In the genomic region with DNA sequence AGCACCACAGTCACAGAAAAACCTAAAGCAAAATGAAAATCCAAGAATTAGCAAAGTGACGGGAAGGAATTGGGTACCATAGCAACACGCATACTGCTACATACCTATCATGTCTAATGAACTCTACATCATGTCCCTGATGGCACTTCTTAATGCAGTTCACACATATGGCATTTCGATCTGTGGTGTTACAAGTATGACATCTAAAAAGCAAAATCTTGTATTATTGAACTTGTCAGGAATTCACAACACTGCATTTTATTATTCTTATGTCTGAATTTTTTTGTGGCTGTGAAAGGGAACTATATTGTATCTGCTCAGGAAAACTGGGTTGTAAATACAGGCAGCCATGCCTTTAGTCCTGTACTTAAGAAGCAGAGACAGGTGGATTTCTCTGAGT, we compare ENCODE assay signal across 21 mouse cellular contexts. TPM values are rescaled to one million over a fixed set of nuclear protein-coding genes. Genes with fewer than 3 reads are reported as not detected.
DNase-seq lines count a peak whose midpoint lies in the region; ATAC-seq and TF ChIP-seq lines count a peak whose summit lies in the region.
"Had no signal": no experiment of that assay in that cellular context is flagged by ENCODE, and none has a peak within 500 bp of the region (broad histone marks: within the 10 kb centered on the region; RNA-seq: fewer than 3 reads in every experiment).

No protein-coding gene starts in this region.

- H3K27ac ChIP-seq in forebrain, postnatal 0 days (ENCODE audit: low read depth, low read length) = peak overlapping the region; percentile 5
- no peak overlapping the region for H3K27ac ChIP-seq in forebrain, embryonic 10.5 days
- H3K27ac ChIP-seq in liver, embryonic 11.5 days (ENCODE audit: low read depth, low read length) = no peak overlapping the region
- H3K27ac ChIP-seq in ES-Bruce4 (ENCODE audit: insufficient read depth, low read length) = peak overlapping the region; percentile 36; the same call in 1 of the 2 replicates
- H3K27ac ChIP-seq: embryonic facial prominence, embryonic 10.5 days; embryonic facial prominence, embryonic 12.5 days; forebrain, embryonic 13.5 days; forebrain, embryonic 15.5 days had no signal

- H3K9me3 ChIP-seq in forebrain, postnatal 0 days (ENCODE audit: low read length) = no peaks in the 10 kb centered on the region
- no peaks in the 10 kb centered on the region for H3K9me3 ChIP-seq in forebrain, embryonic 10.5 days
- H3K9me3 ChIP-seq in liver, embryonic 11.5 days (ENCODE audit: control insufficient read depth, low read length) = no peaks in the 10 kb centered on the region
- H3K9me3 ChIP-seq in ES-Bruce4 (replicated peaks; ENCODE audit: control insufficient read depth, insufficient read depth, low read length, poor library complexity, severe bottlenecking) = no peaks in the 10 kb centered on the region
- H3K9me3 ChIP-seq: embryonic facial prominence, embryonic 10.5 days; embryonic facial prominence, embryonic 12.5 days; forebrain, embryonic 13.5 days; forebrain, embryonic 15.5 days had no signal

- H3K4me1 ChIP-seq in forebrain, postnatal 0 days (ENCODE audit: insufficient read depth) = no peaks in the 10 kb centered on the region
- no peaks in the 10 kb centered on the region for H3K4me1 ChIP-seq in forebrain, embryonic 10.5 days
- H3K4me1 ChIP-seq in liver, embryonic 11.5 days (replicated peaks; ENCODE audit: control insufficient read depth, insufficient read depth, low read length) = no peaks in the 10 kb centered on the region
- no peaks in the 10 kb centered on the region for H3K4me1 ChIP-seq in ES-Bruce4 (ENCODE audit: control insufficient read depth, insufficient read depth, low read length)
- H3K4me1 ChIP-seq: embryonic facial prominence, embryonic 10.5 days; embryonic facial prominence, embryonic 12.5 days; forebrain, embryonic 13.5 days had no signal

- WGBS in forebrain, postnatal 0 days = 83% methylated on average over 3 of the region's 3 CpGs
- WGBS in forebrain, embryonic 10.5 days = 95% methylated on average over 3 of the region's 3 CpGs
- WGBS in liver, embryonic 11.5 days = 89% methylated on average over 3 of the region's 3 CpGs

- H3K36me3 ChIP-seq in forebrain, postnatal 0 days (ENCODE audit: insufficient read depth) = peaks cover 63% of the 10 kb centered on the region
- peaks cover 100% of the 10 kb centered on the region for H3K36me3 ChIP-seq in forebrain, embryonic 10.5 days (replicated peaks)
- peaks cover 24% of the 10 kb centered on the region for H3K36me3 ChIP-seq in liver, embryonic 11.5 days (ENCODE audit: control insufficient read depth, insufficient read depth, low read length)
- peaks cover 67% of the 10 kb centered on the region for H3K36me3 ChIP-seq in ES-Bruce4 (ENCODE audit: control insufficient read depth, insufficient read depth, low read length, poor library complexity, severe bottlenecking)

- H3K27me3 ChIP-seq in forebrain, postnatal 0 days (ENCODE audit: insufficient read depth, low read length) = no peaks in the 10 kb centered on the region
- no peaks in the 10 kb centered on the region for H3K27me3 ChIP-seq in forebrain, embryonic 10.5 days (ENCODE audit: poor library complexity, severe bottlenecking)
- H3K27me3 ChIP-seq in liver, embryonic 11.5 days (replicated peaks; ENCODE audit: control insufficient read depth, insufficient read depth, low read length) = no peaks in the 10 kb centered on the region
- no peaks in the 10 kb centered on the region for H3K27me3 ChIP-seq in ES-Bruce4 (ENCODE audit: control insufficient read depth, insufficient read depth, low read length, poor library complexity, severe bottlenecking)
- H3K27me3 ChIP-seq: embryonic facial prominence, embryonic 12.5 days; forebrain, embryonic 13.5 days; forebrain, embryonic 15.5 days; Patski had no signal

- no peak for TF ChIP-seq POLR2A in ES-Bruce4 (IDR thresholded peaks at IDR 0.05; ENCODE audit: insufficient read depth, low read length)

- no peak for DNase-seq in forebrain, postnatal 0 days
- no peak for DNase-seq in forebrain, embryonic 10.5 days (ENCODE audit: extremely low spot score, low spot score)
- peak; percentile 24 for DNase-seq in liver, embryonic 11.5 days (ENCODE audit: low spot score)
- no peak for DNase-seq in liver
- DNase-seq in thymus, postnatal 25 days = no peak
- DNase-seq in spleen, adult 12 weeks (ENCODE audit: low spot score) = no peak
- DNase-seq: adrenal gland, adult 8-10 months; adrenal gland, postnatal 14 days; adrenal gland, postnatal 36 days; cerebellum, adult 11-12 months; cerebellum, adult 2 months; cerebellum, adult 9-10 months; cerebellum, postnatal 10 days; cerebellum, postnatal 25 days had no signal

- H3K4me3 ChIP-seq in forebrain, postnatal 0 days (ENCODE audit: low read depth, low read length) = no peak overlapping the region
- no peak overlapping the region for H3K4me3 ChIP-seq in forebrain, embryonic 10.5 days
- no peak overlapping the region for H3K4me3 ChIP-seq in liver, embryonic 11.5 days (ENCODE audit: low read depth, low read length)
- no peak overlapping the region for H3K4me3 ChIP-seq in ES-Bruce4 (ENCODE audit: low read depth, low read length)
- H3K4me3 ChIP-seq: embryonic facial prominence, embryonic 10.5 days; embryonic facial prominence, embryonic 12.5 days; forebrain, embryonic 13.5 days; forebrain, embryonic 15.5 days had no signal

- H3K4me2 ChIP-seq in forebrain, postnatal 0 days (ENCODE audit: low read depth) = no peak overlapping the region
- no peak overlapping the region for H3K4me2 ChIP-seq in liver, embryonic 11.5 days
- H3K4me2 ChIP-seq: embryonic facial prominence, embryonic 12.5 days; forebrain, embryonic 13.5 days; forebrain, embryonic 15.5 days had no signal

- no peak for TF ChIP-seq CTCF in forebrain, postnatal 0 days (IDR thresholded peaks at IDR 0.05; ENCODE audit: low read depth)
- TF ChIP-seq CTCF in ES-Bruce4 (IDR thresholded peaks at IDR 0.05; ENCODE audit: low read depth, low read length) = no peak

- 0 out of 2 replicates have a peak, but pooled peaks have one; percentile 47 for ATAC-seq in forebrain, postnatal 0 days
- ATAC-seq in liver, embryonic 11.5 days (replicated peaks; ENCODE audit: low FRiP score) = no peak
- ATAC-seq: activated CD4-positive, CD25-positive, alpha-beta regulatory T cell, adult 4 months; forebrain, embryonic 13.5 days; forebrain, embryonic 15.5 days; Patski had no signal

- TF ChIP-seq EP300 in ES-Bruce4 (IDR thresholded peaks at IDR 0.05; ENCODE audit: insufficient read depth, low read depth, low read length) = no peak

- H3K9ac ChIP-seq in forebrain, postnatal 0 days = no peak overlapping the region
- no peak overlapping the region for H3K9ac ChIP-seq in liver, embryonic 11.5 days (ENCODE audit: low read depth, low read length)
- H3K9ac ChIP-seq in ES-Bruce4 (ENCODE audit: low read depth, poor library complexity, severe bottlenecking) = no peak overlapping the region
- H3K9ac ChIP-seq: embryonic facial prominence, embryonic 12.5 days; forebrain, embryonic 13.5 days; forebrain, embryonic 15.5 days had no signal

RNA-seq across cellular contexts. Expression of gene Msh6, which starts 17.3 kb away (rescaled TPM):
- total RNA-seq in forebrain, postnatal 0 days (2014; rRNA removed) = 23.0 and 29.3 TPM in 2 replicates
- 15.4 and 18.4 TPM in 2 replicates for polyA plus RNA-seq in forebrain, postnatal 0 days (2015; fragmentation: Nextera tagmentation; extraction: Ambion mirVana)
- polyA plus RNA-seq in forebrain, embryonic 10.5 days (2016; fragmentation: Nextera tagmentation; extraction: Ambion mirVana) = 111 and 115 TPM in 2 replicates
- polyA plus RNA-seq in liver, embryonic 11.5 days (2014; fragmentation: Nextera tagmentation; extraction: Ambion mirVana) = 69.0 and 80.0 TPM in 2 replicates
- 421 and 452 TPM in 2 replicates for polyA plus RNA-seq in ES-Bruce4 (2011; ENCODE audit: insufficient read depth, insufficient read length, low read depth, missing spikeins)

Comparison
In these comparisons a context has a peak if more than half of its experiments do, and no peak if none do; other contexts are left out.
1. H3K27ac ChIP-seq: peak in forebrain, postnatal 0 days (single experiment) and ES-Bruce4 (single experiment); none in forebrain, embryonic 10.5 days (single experiment) and liver, embryonic 11.5 days (single experiment).